ENCODE assay signal across 8 mouse cellular contexts in the genomic region with DNA sequence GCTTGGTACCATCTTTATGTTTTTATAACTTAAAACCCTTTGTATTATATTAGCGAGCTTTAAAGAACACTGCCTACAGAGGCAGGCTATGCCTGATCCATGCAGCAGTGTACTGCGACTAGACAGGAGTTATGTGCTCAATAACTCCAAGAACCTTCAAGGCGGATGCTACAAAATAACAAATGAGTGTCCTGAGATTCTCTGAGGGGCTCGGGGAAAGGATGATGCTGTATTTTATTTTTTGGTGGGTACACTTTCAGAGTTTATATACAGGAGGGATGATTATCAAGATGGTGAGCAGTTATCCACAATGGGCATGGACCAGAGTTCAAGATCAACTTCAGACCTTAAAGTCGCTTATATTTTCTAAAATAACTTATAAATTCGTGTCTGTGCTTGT. TPM values are rescaled to one million over a fixed set of nuclear protein-coding genes. Genes with fewer than 3 reads are reported as not detected.
DNase-seq lines count a peak whose midpoint lies in the region; ATAC-seq and TF ChIP-seq lines count a peak whose summit lies in the region.

No protein-coding gene starts in this region.

- in situ Hi-C loops in ES-E14 (cut with MboI; ENCODE audit: low sequenced_read_pairs in 2 of 2, unreplicated experiment in 2 of 2) = no loop called here

- peak overlapping the region in 1 of 2 experiments; percentile 92; a peak in 2 of 4 replicates for H3K27ac ChIP-seq in heart, embryonic 14.5 days (replicated peaks in 1 of 2; ENCODE audit: control insufficient read depth in 1 of 2, insufficient read depth in 1 of 2, low read depth in 2 of 2, low read length in 2 of 2)
- H3K27ac ChIP-seq in ES-E14 (ENCODE audit: insufficient read depth, low read depth, low read length, poor library complexity, severe bottlenecking) = no peak overlapping the region
- peak overlapping the region; percentile 97 for H3K27ac ChIP-seq in forebrain, postnatal 0 days (ENCODE audit: low read depth, low read length)
- H3K27ac ChIP-seq in midbrain, embryonic 10.5 days (replicated peaks) = peak overlapping the region; percentile 97

- no peak for ATAC-seq in heart, embryonic 14.5 days (ENCODE audit: insufficient number of reproducible peaks, insufficient read depth, low FRiP score, low read depth)
- no peak for ATAC-seq in forebrain, postnatal 0 days

- peak overlapping the region; percentile 98 for H3K9ac ChIP-seq in heart, embryonic 14.5 days (ENCODE audit: low read length)
- peak overlapping the region; percentile 99 for H3K9ac ChIP-seq in ES-E14 (ENCODE audit: insufficient read depth, low read depth, low read length, poor library complexity, severe bottlenecking)
- peak overlapping the region; percentile 99 for H3K9ac ChIP-seq in forebrain, postnatal 0 days

- peaks cover 2 to 16% of the 10 kb centered on the region in 2 experiments for H3K4me1 ChIP-seq in heart, embryonic 14.5 days (ENCODE audit: control insufficient read depth in 2 of 2, insufficient read depth in 2 of 2, low read length in 2 of 2)
- peaks cover 0 to 3% of the 10 kb centered on the region in 2 experiments; a peak in 1 of 4 replicates for H3K4me1 ChIP-seq in ES-E14 (ENCODE audit: control insufficient read depth in 2 of 2, insufficient read depth in 2 of 2, low read length in 2 of 2, poor library complexity in 1 of 2)
- peaks cover 5% of the 10 kb centered on the region; the same call in 1 of the 2 replicates for H3K4me1 ChIP-seq in forebrain, postnatal 0 days (ENCODE audit: insufficient read depth)
- peaks cover 21% of the 10 kb centered on the region for H3K4me1 ChIP-seq in midbrain, embryonic 10.5 days

- H3K9me3 ChIP-seq in heart, embryonic 14.5 days (ENCODE audit: control insufficient read depth, low read length) = no peaks in the 10 kb centered on the region
- H3K9me3 ChIP-seq in ES-E14 (ENCODE audit: control insufficient read depth, insufficient read depth, low read depth, low read length) = no peaks in the 10 kb centered on the region
- no peaks in the 10 kb centered on the region for H3K9me3 ChIP-seq in forebrain, postnatal 0 days (ENCODE audit: low read length)
- no peaks in the 10 kb centered on the region for H3K9me3 ChIP-seq in midbrain, embryonic 10.5 days (replicated peaks)

- no peak for TF ChIP-seq CTCF in forebrain, postnatal 0 days (IDR thresholded peaks at IDR 0.05; ENCODE audit: low read depth)

- H3K36me3 ChIP-seq in heart, embryonic 14.5 days (ENCODE audit: control insufficient read depth, insufficient read depth, low read length) = peaks cover 13% of the 10 kb centered on the region
- H3K36me3 ChIP-seq in ES-E14 (ENCODE audit: control insufficient read depth, insufficient read depth, low read length, poor library complexity, severe bottlenecking) = no peaks in the 10 kb centered on the region; the same call in 1 of the 2 replicates
- H3K36me3 ChIP-seq in forebrain, postnatal 0 days (ENCODE audit: insufficient read depth) = no peaks in the 10 kb centered on the region
- peaks cover 13% of the 10 kb centered on the region for H3K36me3 ChIP-seq in midbrain, embryonic 10.5 days

- no peak for DNase-seq in heart, postnatal 14 days
- DNase-seq in ES-E14 (ENCODE audit: low read depth, low spot score) = no peak
- DNase-seq in forebrain, postnatal 0 days = peak; percentile 46
- DNase-seq in midbrain, embryonic 10.5 days (ENCODE audit: low spot score) = no peak
- DNase-seq in ovary, postnatal 36 days (ENCODE audit: low spot score) = no peak
- no peak for DNase-seq in right cerebral cortex, postnatal 25 days
- no peak for DNase-seq in kidney, postnatal 10 days

- intact Hi-C loops in heart, postnatal 14 days (cut with DNase I) = no loop called here

- WGBS in heart, embryonic 14.5 days = 31% methylated on average over 6 of the region's 6 CpGs
- 19% methylated on average over 6 of the region's 6 CpGs for WGBS in forebrain, postnatal 0 days
- WGBS in midbrain, embryonic 10.5 days = 32% methylated on average over 6 of the region's 6 CpGs

- peak overlapping the region; percentile 82 for H3K4me2 ChIP-seq in heart, embryonic 14.5 days (ENCODE audit: low read length)
- peak overlapping the region; percentile 59 for H3K4me2 ChIP-seq in forebrain, postnatal 0 days (ENCODE audit: low read depth)

- H3K4me3 ChIP-seq in heart, embryonic 14.5 days (ENCODE audit: control insufficient read depth in 1 of 2, insufficient read depth in 1 of 2, low read depth in 1 of 2, low read length in 2 of 2) = peak overlapping the region; percentile 75 to 94
- H3K4me3 ChIP-seq in ES-E14 (ENCODE audit: insufficient read depth in 1 of 2, low read depth in 1 of 2, low read length in 2 of 2, poor library complexity in 1 of 2, severe bottlenecking in 1 of 2) = peak overlapping the region; percentile 82 to 94
- H3K4me3 ChIP-seq in forebrain, postnatal 0 days (ENCODE audit: low read depth, low read length) = peak overlapping the region; percentile 83
- peak overlapping the region; percentile 78 for H3K4me3 ChIP-seq in midbrain, embryonic 10.5 days

- H3K27me3 ChIP-seq in heart, embryonic 14.5 days (ENCODE audit: control insufficient read depth, insufficient read depth, low read length) = no peaks in the 10 kb centered on the region
- no peaks in the 10 kb centered on the region for H3K27me3 ChIP-seq in forebrain, postnatal 0 days (ENCODE audit: insufficient read depth, low read length)
- H3K27me3 ChIP-seq in midbrain, embryonic 10.5 days (ENCODE audit: low read depth, poor library complexity, severe bottlenecking) = 0 out of 2 replicates have a peak, but pooled peaks cover 9% of the 10 kb centered on the region

TF ChIP-seq in ES-E14, 5 proteins besides CTCF, POLR2A, EP300 and RAD21:
- no peak for TF ChIP-seq MAFK (IDR thresholded peaks at IDR 0.05; ENCODE audit: insufficient read depth, low read depth, low read length)
- no peak for TF ChIP-seq HCFC1 (IDR thresholded peaks at IDR 0.05; ENCODE audit: borderline replicate concordance, insufficient read depth, low read length)
- TF ChIP-seq ZNF384 (IDR thresholded peaks at IDR 0.05; ENCODE audit: low read depth, low read length) = no peak
- TF ChIP-seq CHD2 (IDR thresholded peaks at IDR 0.05; ENCODE audit: low read depth, low read length) = no peak
- no peak for TF ChIP-seq ZC3H11A (IDR thresholded peaks at IDR 0.05; ENCODE audit: borderline replicate concordance, low read depth, low read length)

RNA-seq across cellular contexts. Expression of a gene that starts 0.7 kb away (rescaled TPM):
- polyA plus RNA-seq in heart, embryonic 14.5 days (2014; fragmentation: Nextera tagmentation; extraction: Ambion mirVana) = 33.2 and 33.9 TPM in 2 replicates
- 10 to 100 TPM; 24.9 to 29.3 TPM for total RNA-seq in heart, postnatal 14 days (2021)
- 47.2 and 67.0 TPM in 2 replicates for total RNA-seq in ES-E14 (2012; rRNA removed)
- total RNA-seq in forebrain, postnatal 0 days (2014; rRNA removed) = 34.6 and 51.9 TPM in 2 replicates
- 32.0 and 38.1 TPM in 2 replicates for polyA plus RNA-seq in forebrain, postnatal 0 days (2015; fragmentation: Nextera tagmentation; extraction: Ambion mirVana)
- 42.6 and 45.3 TPM in 2 replicates for polyA plus RNA-seq in midbrain, embryonic 10.5 days (2016; fragmentation: Nextera tagmentation; extraction: Ambion mirVana)

RNA-seq across cellular contexts. Expression of a gene that starts 9.4 kb away (rescaled TPM):
- polyA plus RNA-seq in heart, embryonic 14.5 days (2014; fragmentation: Nextera tagmentation; extraction: Ambion mirVana) = 300 and 380 TPM in 2 replicates
- not detected for total RNA-seq in heart, postnatal 14 days (2021)
- total RNA-seq in ES-E14 (2012; rRNA removed) = not detected in 2 replicates
- not detected in 2 replicates for total RNA-seq in forebrain, postnatal 0 days (2014; rRNA removed)
- not detected in 2 replicates for polyA plus RNA-seq in forebrain, postnatal 0 days (2015; fragmentation: Nextera tagmentation; extraction: Ambion mirVana)
- polyA plus RNA-seq in midbrain, embryonic 10.5 days (2016; fragmentation: Nextera tagmentation; extraction: Ambion mirVana) = 2,848 and 3,100 TPM in 2 replicates

RNA-seq across cellular contexts. Expression of a gene that starts 16.5 kb away (rescaled TPM):
- polyA plus RNA-seq in heart, embryonic 14.5 days (2014; fragmentation: Nextera tagmentation; extraction: Ambion mirVana) = 7,195 and 12,752 TPM in 2 replicates
- over 10,000 TPM; 19,140 to 26,056 TPM for total RNA-seq in heart, postnatal 14 days (2021)
- not detected in 2 replicates for total RNA-seq in ES-E14 (2012; rRNA removed)
- 405 and 563 TPM in 2 replicates for total RNA-seq in forebrain, postnatal 0 days (2014; rRNA removed)
- polyA plus RNA-seq in forebrain, postnatal 0 days (2015; fragmentation: Nextera tagmentation; extraction: Ambion mirVana) = 490 and 723 TPM in 2 replicates
- polyA plus RNA-seq in midbrain, embryonic 10.5 days (2016; fragmentation: Nextera tagmentation; extraction: Ambion mirVana) = 2,199 and 2,239 TPM in 2 replicates

RNA-seq across cellular contexts. Expression of a gene that starts 20.0 kb away (rescaled TPM):
- 1.5 and 2.1 TPM in 2 replicates for polyA plus RNA-seq in heart, embryonic 14.5 days (2014; fragmentation: Nextera tagmentation; extraction: Ambion mirVana)
- total RNA-seq in heart, postnatal 14 days (2021) = 1 to 10 TPM; 2.9 TPM
- 0.80 TPM in 1 of 2 replicates, not detected in the other for total RNA-seq in ES-E14 (2012; rRNA removed)
- total RNA-seq in forebrain, postnatal 0 days (2014; rRNA removed) = 0.71 and 1.8 TPM in 2 replicates
- polyA plus RNA-seq in forebrain, postnatal 0 days (2015; fragmentation: Nextera tagmentation; extraction: Ambion mirVana) = 3.5 and 5.5 TPM in 2 replicates
- polyA plus RNA-seq in midbrain, embryonic 10.5 days (2016; fragmentation: Nextera tagmentation; extraction: Ambion mirVana) = 5.8 and 6.6 TPM in 2 replicates

RNA-seq across cellular contexts. Expression of a gene that starts 29.5 kb away (rescaled TPM):
- 18,791 and 33,479 TPM in 2 replicates for polyA plus RNA-seq in heart, embryonic 14.5 days (2014; fragmentation: Nextera tagmentation; extraction: Ambion mirVana)
- total RNA-seq in heart, postnatal 14 days (2021) = over 10,000 TPM; 17,559 to 24,540 TPM
- total RNA-seq in ES-E14 (2012; rRNA removed) = 1.1 TPM in 1 of 2 replicates, not detected in the other
- total RNA-seq in forebrain, postnatal 0 days (2014; rRNA removed) = 789 and 953 TPM in 2 replicates
- polyA plus RNA-seq in forebrain, postnatal 0 days (2015; fragmentation: Nextera tagmentation; extraction: Ambion mirVana) = 1,191 and 1,686 TPM in 2 replicates
- polyA plus RNA-seq in midbrain, embryonic 10.5 days (2016; fragmentation: Nextera tagmentation; extraction: Ambion mirVana) = 3,984 and 4,102 TPM in 2 replicates

Comparison
In these comparisons a context has a peak if more than half of its experiments do, and no peak if none do; other contexts are left out.
1. RNA of a gene that starts 16.5 kb away (total RNA-seq): 19,140 to 26,056 TPM in heart, postnatal 14 days and 405 to 563 TPM in forebrain, postnatal 0 days; not detected in ES-E14; every median in the first group is over 100 times any median in the second.
2. Peak in every context shown above with its lines, with median percentiles within 50 percentile points of each other: H3K4me3 ChIP-seq and H3K9ac ChIP-seq.